Mouse (Mus musculus) liver, adult 2 months (tissue): ENCODE results near the gene Cldn18.

ENCODE experiments used
- CTCF ChIP-seq: fragments of 200-500 bp; IDR thresholded peaks from 2 replicates; pipeline ENCODE4 v1.5.1; 2011; ENCODE audit warnings: low read depth, low read length, control low read depth
- POLR2A ChIP-seq: fragments of 200-500 bp; IDR thresholded peaks from 2 replicates; pipeline ENCODE4 v1.6.1; 2011; ENCODE audit warnings: low read length, control low read depth; ENCODE audit not compliant: insufficient read depth; ENCODE audit errors: extremely low read depth

- TF ChIP-seq CTCF (no peak), POLR2A (no peak)
Measured at GRCm38 (mm10) chr9:99662887-99663286, 54.2 kb downstream of the Cldn18 start.
